Mouse (Mus musculus): ENCODE measurements around the gene Pkhd1. TPM values are rescaled to one million over a fixed set of nuclear protein-coding genes. Genes with fewer than 3 reads are reported as not detected.

The Pkhd1 gene
- polyA plus RNA-seq (2015; fragmentation: Nextera tagmentation; extraction: Ambion mirVana) = 0.01 TPM in 2 replicates

DNA sequence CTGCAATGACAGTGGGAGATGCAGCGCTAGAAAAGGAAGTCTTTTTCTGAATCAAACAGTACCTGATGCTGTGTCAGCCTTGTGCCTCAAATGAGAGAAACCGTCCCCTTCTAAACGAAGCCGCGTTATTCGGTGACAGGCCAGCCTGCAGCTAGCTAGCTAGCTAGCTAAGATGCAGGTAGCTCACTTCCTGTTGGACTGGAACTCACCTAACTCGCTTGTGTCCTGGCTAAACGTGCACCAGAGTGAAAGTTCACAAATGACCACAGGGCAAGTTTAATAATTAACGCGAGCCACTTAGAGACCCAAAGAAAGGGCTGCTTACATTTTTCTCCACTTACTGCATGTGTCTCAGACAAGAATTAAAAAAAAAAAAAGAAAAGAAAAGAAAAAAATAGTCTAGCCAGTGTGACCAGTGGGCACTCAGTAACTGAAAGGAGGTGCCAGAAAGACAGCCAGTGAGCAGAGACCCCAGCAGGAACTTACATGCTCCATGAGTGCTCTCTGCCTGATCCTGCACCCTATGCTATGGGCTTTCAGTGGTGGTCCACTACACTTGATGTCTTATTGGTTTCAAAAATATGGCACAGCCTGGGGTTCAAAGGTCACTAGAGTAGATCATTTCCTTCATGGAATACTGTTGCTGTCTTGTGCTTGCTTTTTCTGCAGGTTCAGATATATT is at the start of gene Pkhd1:
TSS of gene Pkhd1 (minus strand) at position 216 of the 682 bp plus-strand sequence.
- DNase-seq (ENCODE audit: low spot score) = no peak

DNA sequence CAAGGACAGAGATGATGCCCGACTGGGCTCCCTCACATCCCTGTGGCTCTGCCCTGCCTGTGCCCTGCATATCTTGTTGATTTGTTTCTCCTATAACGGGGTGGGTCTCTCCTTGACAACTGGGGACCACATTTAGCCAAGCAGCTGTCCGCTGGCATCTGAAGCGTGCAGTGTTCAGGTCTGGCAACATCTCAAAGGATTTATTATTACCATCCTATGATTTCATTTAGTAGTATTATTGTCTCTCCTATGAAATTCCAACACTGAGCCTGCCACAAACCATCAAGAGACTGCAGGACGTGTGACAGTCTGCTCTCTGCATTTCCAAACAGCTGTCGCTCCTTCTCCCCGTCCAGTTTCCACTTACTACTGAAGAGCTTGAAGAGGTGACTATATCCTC is 49.7 kb upstream of the Pkhd1 start:
- DNase-seq (ENCODE audit: low spot score) = no peak

- DNase-seq (ENCODE audit: low spot score) = no peak
Observed at GRCm38 (mm10) chr1:20666233-20666632, 48.4 kb upstream of the Pkhd1 start.

DNA sequence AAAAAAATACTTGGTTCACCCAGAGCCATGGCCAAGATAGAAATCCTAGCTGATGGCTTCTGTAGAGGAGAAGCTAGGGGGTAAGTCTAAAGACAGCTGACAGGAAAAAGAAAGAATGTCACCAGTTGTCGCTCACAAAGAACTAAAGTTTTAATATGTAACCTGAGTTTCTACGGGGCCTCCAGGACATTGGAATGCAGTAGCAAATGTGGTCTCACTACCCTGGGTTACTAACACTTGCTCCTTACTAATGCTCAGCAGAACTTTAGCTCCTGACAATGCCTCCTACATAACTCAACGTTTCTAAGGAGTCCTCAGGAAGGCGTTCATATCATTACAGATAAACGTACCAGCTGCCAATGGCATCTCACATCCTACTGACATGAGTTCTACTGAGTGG is 37.2 kb upstream of the Pkhd1 start:
- DNase-seq (ENCODE audit: low spot score) = no peak

GRCm38 (mm10) chr1:20653513-20654506 is 35.9 kb upstream of the Pkhd1 start:
- DNase-seq (ENCODE audit: low spot score) = no peak

- DNase-seq (ENCODE audit: low spot score) = no peak
Observed at GRCm38 (mm10) chr1:20634856-20635255, 17.0 kb upstream of the Pkhd1 start.

- no peak for DNase-seq (ENCODE audit: low spot score)
Observed at GRCm38 (mm10) chr1:20633276-20633869, 15.5 kb upstream of the Pkhd1 start.

DNA sequence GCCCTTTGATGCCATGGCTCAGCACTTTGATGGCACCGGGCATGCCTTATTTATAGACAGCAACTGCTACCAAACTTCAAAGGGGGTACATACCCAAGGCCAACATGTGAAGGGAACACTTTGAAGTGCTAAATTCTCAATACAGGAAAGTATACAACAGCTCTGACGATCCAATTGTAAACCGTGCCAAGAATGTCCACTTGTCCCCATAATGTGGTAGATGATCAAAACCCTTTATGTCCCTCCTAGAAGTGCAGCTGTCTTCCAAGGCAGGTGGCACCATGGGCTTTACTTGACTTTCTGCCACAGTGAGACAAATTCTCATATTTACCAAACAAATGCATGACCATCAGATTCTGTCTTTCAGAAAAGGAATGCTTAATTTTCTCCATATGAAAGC is 6.7 kb upstream of the Pkhd1 start:
- no peak for DNase-seq (ENCODE audit: low spot score)

- DNase-seq (ENCODE audit: low spot score) = no peak
Observed at GRCm38 (mm10) chr1:20623375-20623774, 5.5 kb upstream of the Pkhd1 start.

- no peak for DNase-seq (ENCODE audit: low spot score)
Observed at GRCm38 (mm10) chr1:20620611-20621010, 2.7 kb upstream of the Pkhd1 start.

- DNase-seq (ENCODE audit: low spot score) = no peak
Observed at GRCm38 (mm10) chr1:20619363-20619762, 1.5 kb upstream of the Pkhd1 start.

DNA sequence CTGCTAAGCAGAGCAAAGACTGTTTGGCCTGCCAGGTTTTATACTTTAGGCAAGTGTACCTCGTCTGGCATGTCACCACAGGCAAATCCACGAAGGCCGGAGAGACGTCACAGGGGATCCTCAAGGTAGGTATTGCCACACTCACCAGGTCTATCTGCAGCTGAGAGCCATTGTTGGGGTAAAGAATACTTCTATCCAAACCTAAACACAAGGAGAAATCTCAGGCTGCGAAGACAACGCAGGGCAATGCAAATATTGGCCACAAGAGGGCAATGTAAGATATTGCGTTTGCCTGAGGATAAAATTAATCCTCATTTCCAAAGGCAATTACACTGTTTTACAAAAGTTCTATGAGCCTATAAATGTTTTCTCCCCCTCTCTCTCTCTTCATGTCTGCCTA is 5.2 kb downstream of the Pkhd1 start:
- no peak for DNase-seq (ENCODE audit: low spot score)

DNA sequence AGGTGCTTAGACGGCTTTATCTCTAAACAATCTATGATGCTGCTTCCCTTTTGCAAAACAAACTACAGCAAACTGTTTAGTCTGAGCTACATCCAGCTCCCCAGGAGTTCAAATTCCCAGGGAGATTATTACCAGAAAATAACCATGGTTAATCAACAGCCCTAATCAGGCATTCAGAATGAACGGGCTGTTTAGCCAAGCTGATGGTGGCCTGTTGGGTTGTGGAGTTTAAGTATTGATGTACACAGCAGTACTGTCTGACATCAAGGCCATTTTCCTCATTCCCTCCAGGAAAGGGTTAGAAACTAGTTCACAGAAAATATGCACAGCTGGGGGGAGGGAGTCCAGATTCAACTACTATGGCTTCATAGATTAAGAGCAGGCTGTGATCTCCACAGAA is 12.4 kb downstream of the Pkhd1 start:
- DNase-seq (ENCODE audit: low spot score) = no peak

GRCm38 (mm10) chr1:20590488-20590887 is 27.4 kb downstream of the Pkhd1 start:
- no peak for DNase-seq (ENCODE audit: low spot score)

GRCm38 (mm10) chr1:20571469-20571868 is 46.4 kb downstream of the Pkhd1 start:
- DNase-seq (ENCODE audit: low spot score) = no peak

- DNase-seq (ENCODE audit: low spot score) = no peak
Observed at GRCm38 (mm10) chr1:20569430-20569829, 48.4 kb downstream of the Pkhd1 start.

DNA sequence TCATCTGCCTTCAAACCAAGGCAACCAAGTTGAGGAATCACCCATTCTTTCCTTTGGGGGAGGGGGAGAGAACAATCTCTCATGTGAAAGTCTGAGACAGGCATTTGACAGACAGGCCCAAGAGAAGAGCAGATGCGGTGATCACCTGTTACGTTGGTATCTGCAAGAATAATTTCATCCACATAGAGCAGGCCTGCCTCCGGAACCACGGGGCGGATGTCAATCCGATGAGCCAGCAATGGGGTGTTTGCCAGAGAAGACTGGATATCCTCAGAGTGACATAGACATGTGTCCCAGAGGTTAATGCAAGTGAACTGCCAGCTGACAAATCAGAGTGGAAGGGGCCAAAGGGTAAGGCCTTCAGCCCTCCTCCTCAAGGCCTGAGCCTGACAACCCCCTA is 59.4 kb downstream of the Pkhd1 start:
- no peak for DNase-seq (ENCODE audit: low spot score)

GRCm38 (mm10) chr1:20554398-20554797 is 63.5 kb downstream of the Pkhd1 start:
- DNase-seq (ENCODE audit: low spot score) = peak; percentile 5

GRCm38 (mm10) chr1:20551334-20551733 is 66.5 kb downstream of the Pkhd1 start:
- no peak for DNase-seq (ENCODE audit: low spot score)

DNA sequence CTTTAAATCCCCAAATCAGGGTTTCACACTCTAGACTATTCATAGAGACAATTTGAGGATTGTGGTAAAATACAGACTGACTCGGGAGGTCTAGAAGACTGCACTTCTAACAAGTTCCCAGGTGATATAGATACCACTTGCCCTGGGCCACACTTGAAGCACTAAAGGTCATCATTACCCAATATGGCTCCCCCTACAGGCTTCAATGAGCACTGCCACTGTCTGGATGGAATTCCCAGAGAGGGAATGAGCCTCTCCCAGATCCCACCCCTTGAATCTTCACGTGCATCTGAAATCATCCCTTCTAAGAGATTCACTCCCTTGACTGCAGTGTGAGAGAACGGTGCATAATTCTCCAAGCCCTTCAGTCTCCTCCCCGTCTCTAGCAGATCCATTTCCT is 73.3 kb downstream of the Pkhd1 start:
- DNase-seq (ENCODE audit: low spot score) = no peak

DNA sequence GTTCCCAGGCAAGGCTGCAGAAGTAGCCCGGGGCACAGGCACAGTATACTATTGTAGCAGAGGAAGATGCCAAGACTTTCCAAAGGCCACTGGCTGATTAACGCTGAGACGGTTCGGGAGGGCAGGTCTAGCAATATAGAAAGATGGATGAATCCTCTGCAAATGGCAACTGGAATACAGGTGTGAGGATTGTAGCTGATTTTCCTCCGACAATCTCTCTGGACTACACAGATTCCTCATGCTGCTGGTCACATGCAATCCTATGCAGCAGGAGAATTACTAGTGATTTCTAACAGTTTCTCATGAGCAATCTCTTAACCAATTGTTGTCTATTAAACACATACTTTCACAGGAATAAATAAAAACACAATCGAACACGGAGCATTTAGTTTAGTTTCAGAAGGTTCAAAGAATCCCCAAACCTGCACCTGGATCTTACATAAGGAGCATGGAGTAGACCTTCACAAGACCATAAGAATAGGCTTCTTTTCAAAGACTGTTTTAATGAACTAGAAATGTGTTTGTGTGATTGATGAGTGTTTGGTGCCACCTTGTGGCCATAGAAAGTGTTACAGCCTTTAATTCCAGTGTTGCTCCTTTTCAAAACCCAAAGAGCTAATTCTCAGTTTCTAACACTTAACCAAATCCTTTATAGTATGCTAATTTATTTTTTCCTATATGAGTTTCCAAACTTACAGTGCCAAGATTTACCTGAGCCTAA is 104.3 kb downstream of the Pkhd1 start:
- DNase-seq (ENCODE audit: low spot score) = peak; percentile 21
